Mouse (Mus musculus) urinary bladder, adult 2 months (tissue): ENCODE data around the gene Atf6. TPM values are rescaled to one million over a fixed set of nuclear protein-coding genes. Genes with fewer than 3 reads are reported as not detected.

ENCODE experiments used
- DNase-seq: peaks from one replicate; pipeline ENCODE4 v3.0.0; 2022; ENCODE audit warnings: low spot score
- polyA plus RNA-seq: library from polyadenylated mRNA; depleted of rRNA; stranded (reverse); fragments of >200 nt; gene quantifications from 2 replicates; pipeline ENCODE4 v1.2.3, GENCODE M21; 2012

The Atf6 gene
- polyA plus RNA-seq, 1 experiment: 12.6 TPM

DNA sequence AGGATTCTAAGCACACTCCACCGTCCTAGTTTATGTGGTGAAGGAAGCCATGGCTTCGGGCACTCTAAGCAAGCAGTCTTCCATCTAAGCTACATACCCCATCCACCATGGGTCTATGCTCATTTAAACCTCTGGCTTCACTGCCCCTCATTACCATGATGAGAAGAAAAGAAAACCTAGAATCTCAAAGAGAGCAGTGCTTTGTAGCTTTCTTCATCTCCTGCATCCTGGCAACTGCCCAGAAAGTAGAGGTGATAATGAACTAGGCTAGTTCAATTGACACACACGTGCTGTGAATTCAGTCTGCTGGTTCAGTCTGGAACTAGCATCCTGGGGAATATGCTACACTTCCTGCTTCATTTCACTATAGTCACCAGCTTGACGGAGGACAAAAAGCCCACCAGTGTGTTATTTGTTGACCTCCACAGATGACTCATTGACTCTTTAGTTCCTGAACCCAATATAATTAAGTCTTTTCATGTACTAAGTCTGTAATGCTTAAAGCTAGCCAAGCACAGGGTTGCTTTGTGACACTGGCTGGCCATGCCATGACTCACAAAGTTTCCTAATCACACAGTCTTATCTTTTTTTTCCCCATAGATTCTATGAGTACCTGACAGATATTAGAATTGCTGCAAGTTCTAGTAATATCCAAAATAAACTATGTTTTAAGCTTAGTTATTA, 162.5 kb downstream of the Atf6 start:
- no peak for DNase-seq

DNA sequence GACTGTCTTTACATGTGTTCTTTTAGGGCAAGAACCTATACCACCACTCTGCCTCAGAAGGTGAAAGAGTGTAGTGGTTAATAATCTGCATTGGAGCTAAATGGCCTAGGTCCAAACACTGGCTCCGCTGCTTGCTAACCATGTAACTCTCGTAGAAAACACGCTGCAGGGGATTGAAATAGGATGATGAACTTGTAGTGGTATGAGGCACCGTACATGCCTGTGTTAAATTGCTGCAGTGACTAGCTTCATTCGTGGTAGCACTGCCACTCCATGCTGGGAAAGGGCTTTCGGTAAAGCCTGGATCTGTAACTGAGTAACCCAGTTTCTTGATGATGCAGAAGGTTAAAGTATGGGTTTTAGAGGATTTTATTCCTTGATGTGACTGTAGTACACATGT, 163.5 kb downstream of the Atf6 start:
- DNase-seq: no peak

DNA sequence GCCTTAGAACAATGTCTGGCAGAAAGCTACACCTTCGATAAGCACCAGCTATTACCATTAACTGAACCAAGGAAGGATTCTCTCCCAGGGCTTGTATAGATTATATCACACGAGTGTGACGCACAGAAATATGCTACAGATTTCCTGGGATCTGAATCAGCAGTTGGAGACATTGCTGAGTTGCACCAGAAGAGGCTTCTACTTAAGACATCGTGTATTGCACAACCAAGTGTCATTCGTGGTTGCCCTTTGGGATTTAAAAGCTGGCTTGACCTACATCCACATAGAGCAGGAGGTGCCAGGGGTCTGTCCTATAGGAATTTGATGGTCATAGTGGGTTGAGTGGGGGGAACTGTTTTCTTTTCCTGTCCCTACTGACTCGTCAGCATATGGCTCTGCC, 164.6 kb downstream of the Atf6 start:
- DNase-seq: no peak

DNA sequence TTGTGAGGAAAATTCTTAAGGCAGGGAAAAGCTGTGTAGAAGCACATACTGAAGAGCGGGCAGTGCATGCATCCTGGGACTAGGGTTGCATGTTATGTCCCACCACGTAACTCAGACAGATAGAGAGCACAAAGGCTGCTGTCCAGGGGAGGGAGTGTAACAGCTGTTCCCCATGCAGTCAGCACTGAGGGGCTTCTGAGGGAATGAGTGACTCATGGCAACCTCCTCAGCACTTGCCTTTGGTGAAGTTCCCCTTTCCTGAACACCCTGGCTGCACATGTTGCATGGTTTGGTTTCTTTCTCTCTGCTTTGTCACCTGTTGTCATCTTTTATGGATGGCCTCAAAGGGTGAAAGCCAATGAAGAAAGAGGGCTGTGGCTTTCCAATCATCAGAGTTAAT, 165.3 kb downstream of the Atf6 start:
- no peak for DNase-seq

DNA sequence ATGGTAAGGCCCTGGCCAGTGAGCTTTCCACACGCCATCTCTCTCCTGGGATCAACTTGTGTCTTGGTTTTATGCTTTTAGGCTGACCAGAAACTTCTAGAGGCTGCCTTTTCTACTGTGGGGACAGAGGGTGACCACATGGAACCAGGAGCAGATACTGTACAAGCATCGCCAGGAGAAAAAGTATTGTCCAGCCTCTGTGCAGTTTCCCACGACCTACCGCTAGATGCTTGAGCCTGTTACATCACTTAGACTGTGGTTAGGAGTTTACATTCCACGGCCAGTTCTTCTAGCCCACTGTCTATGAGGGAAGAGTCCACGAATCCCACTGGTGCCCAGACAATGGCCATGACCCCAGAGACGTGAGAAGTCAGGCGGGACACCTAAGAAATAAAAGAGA, 166.0 kb downstream of the Atf6 start:
- no peak for DNase-seq

DNA sequence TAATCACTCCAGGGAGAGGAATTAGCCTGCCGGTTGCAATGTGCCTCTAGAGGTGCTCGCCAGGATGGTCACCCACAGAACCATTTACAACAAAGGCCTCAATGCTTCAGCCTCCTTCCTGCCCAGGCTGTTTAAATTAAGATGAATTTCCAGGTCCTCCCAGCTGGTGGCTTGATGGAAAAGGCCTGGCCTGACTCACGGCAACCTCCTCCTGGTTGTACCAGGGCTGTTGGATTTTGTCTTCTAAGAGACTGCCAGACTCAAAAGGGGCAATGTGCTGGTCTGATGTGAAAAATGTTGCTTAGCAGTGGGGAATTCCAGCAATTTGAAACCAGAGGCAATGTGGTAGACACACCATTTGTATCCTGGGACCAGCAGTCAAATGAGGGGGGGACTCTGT, 166.4 kb downstream of the Atf6 start:
- DNase-seq: no peak

DNA sequence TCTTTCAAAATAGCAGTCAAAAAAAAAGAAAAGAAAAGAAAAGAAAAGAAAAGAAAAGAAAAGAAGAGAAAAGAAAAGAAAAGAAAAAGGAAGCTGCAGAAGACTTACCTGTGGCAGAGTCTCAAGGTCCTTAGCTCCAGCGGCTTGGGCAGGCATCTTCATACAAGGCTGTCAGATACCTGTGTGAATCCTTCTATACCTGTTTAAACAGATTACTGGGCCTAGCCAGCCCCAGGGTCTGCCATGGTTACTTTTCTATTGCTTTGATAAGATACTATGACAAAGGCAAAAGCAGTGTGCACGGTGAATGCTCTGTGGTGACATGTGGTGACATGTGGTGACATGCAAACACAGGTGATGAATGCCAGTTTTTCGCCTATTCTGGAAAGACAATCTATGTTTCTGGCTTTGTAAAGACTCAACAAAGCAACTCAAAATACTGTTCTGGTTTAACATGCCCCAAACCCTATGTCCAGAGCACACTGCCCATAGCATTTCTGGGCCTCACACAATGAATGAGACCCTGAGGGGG, 167.0 kb downstream of the Atf6 start:
- DNase-seq: no peak

DNA sequence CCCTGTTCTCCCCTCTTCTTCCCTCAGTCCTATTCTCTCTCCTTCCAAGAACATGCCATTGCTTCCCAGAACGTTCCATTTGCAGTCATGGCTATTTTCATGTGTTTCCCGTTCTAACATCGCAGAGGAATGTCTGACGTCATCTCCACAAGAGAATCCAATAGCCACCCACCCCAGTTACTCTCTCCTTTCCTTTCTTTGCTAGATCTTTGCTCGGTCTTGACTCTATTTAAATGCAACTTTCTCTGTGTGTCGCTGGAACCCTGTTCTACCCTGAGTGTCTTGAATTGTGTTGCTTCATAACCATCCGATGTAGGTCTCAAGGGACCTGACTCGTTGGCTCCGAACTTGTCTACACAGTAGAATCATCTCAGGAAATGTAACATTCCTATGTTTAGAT, 168.0 kb downstream of the Atf6 start:
- no peak for DNase-seq

DNA sequence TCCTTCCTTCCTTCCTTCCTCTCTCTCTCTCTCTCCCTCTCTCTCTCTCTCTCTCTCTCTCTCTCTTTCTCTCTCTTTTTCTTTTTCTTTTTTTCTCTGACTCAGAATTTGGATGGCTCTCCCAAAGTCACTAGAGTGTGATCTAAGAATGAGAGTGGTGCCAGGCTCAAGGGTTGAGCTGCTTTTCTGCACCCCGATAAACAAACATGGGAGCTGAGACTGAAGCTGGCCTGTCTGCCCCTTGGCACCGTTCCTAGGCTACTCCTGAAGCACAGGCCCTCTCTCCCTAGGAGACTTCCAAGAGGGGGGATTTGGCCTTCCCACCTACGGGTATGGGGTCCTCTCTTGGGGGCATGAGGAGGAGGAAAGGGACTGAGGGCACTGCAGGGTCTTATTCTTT, 168.8 kb downstream of the Atf6 start:
- DNase-seq: no peak

DNA sequence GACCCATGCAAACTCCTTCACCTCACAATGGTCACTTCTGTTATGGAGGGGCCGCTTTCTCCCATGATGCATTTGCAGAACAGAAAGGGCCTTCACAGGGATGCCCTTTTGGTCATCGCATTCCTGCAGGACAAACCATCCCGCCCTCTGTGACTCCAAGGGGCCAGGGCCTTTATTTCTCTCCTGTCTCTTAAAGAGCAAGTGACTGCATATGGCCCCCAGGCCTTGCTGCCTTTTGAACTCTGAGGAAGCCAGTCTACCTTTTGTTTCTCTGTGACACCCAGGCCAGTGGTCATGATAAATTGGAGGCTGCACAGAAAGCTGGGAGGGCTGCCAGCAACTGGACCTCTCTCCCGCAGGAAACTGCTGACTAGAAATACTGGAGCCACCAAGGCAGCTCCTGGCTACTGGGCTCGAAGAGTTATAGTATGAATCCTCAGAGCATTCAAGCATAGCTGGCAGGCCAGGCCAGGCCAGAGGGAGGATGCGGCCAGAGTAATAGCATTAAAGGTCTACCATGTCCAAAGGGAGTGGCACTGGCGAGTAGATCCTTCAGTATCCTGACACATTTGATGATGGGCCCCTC, 169.7 kb downstream of the Atf6 start:
- DNase-seq: no peak

DNA sequence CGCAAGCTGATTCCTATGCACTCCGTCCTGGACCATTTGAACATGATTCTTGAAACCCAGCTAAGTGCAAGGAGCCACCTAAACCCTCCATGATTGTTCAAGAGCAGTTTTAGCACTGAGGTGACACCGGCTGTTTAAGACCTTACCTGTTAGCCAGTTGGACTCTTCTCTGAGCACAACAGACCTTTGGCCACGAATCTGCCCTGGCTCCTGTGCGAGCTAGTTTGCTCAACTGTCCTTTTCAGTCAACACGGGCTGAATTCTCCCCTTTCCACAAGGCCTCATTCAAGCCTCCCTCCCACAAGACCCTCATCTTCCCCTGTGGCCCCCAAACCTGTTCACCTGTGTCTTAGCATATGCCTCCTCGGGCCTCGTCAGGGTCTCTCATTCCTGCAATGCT, 170.6 kb downstream of the Atf6 start:
- DNase-seq: no peak

DNA sequence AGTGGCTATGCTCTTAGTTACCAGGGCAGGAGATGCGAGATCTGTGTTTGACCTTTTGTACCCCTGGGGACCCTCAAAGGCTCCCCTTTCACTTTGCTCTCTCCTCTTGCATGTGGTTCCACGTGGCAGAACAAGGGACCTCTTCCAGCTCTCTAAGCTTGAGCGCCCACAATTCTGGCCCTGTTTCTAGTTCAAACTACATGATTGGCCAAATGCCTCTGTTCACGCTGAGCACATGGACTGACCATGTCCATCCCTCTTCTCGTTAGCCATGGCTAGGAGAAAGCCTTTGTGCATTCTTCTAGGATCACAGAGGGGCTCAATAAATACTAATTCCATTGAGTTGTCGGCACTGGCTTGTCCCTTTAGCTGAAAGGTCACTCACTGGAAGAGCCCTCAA, 172.2 kb downstream of the Atf6 start:
- DNase-seq: no peak

DNA sequence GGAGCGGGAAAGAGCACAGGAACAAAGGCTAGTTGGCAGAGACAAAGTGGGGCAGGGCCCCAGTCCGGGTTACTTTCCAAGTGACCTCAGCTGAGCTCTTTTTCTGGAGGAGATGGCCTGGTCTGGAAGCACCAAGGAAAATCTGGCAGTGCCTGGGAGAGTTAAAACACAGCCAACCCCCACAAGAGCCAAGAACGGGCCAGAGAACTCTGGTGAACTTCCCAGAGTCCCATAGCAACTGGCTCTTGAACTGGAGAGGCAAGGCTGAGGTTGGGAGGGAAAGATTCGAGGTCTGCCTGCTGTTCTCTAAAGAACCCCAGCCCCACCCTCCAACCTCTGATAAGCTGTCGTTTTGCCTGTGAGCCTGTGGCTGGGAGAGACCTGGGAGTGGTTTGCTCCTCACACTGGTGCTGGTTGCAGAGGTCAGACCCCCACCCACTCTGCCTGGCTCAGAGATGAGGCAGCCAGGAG, 172.7 kb downstream of the Atf6 start:
- no peak for DNase-seq

DNA sequence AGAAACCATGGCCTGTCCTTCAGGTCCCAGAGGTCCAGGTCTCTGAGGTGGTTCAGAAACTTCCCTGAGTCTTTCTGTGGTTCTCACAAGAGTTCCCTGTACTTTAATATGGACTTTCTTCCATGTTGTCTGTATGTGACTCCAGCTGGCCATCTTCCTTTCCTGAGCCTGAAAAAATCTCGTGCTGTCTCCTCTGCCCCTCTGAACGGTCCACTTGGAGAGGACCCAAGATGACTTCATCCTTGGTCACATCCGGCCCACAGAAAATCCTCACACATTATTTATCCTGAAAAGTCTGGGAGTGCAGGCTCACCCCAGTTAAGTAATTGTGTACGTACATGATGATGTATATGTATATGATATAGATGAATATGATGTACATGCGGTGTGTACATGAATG, 176.3 kb downstream of the Atf6 start:
- DNase-seq: no peak

DNA sequence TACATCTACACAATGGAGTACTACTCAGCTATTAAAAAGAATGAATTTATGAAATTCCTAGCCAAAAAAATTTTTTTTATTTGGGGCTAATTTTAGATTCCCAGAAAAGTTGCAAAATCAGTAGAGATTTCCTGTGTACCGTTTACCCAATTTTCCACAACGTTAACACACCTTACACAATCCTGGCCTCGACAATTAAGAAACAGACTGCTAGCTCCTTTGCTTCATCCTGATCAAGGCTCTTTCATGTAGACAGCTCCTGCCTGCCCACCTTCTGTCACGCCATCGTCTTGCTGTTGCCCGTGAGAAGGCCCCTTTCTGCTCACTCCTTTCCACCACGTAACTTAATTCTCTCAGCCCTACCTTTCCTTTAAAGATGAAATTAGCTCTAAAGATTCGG, 177.8 kb downstream of the Atf6 start:
- no peak for DNase-seq

DNA sequence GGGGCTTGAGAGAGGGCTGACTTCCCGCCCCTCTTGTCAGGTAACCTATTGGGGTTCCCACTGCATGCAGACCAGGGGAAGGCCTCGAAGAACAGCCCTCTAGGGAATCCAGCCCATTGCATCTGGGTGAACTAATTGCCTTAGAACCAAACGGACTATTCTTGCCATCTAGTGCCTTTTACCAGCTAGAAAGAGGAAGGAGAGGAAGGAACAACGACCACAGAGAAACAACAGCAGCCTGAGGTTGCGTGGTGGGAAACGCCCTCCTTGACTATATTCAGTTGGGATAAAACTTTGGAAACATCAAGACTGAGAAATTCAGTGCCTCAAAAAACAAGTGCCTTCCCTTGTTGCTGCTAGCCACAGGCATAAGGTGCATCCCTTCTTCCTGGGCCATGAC, 183.7 kb downstream of the Atf6 start:
- DNase-seq: no peak

DNA sequence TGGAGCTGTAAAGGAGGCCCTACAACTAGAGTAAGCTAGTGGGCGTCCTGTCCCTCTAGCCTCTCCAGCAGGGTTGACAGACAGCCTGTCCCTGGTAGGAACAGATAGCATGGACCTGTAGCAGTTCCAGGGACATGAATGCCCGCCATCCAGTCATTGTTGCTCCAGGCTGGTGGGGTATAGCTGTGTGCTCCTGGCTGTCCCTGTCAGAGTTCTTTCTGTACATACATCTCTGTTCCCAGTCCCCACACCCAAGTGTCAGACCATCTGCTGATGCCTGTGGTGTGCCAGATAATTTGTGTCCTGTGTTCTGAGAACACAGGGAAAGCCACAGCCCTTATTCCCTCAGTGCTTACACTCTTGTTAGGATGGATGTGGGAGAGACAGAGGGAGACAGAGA, 187.9 kb downstream of the Atf6 start:
- no peak for DNase-seq

DNA sequence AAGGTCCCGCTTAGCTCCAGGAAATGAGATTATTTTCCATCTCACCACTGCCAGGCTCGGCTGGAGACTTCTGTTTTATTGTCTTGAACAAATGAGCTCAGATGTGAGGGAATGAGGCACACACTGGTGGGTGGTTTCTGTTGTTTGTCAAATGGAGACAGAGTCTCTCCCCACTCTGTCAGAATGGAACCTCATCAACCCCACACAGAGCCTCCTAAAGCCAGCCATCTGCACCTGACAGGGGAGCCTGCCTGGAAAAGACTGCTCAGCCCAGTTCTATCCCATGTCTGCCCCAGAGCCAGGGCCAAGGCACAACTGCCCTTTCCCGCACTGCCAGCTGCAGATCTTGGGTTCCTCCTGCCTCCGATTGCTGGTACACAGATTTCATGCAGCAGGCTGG, 188.7 kb downstream of the Atf6 start:
- no peak for DNase-seq

DNA sequence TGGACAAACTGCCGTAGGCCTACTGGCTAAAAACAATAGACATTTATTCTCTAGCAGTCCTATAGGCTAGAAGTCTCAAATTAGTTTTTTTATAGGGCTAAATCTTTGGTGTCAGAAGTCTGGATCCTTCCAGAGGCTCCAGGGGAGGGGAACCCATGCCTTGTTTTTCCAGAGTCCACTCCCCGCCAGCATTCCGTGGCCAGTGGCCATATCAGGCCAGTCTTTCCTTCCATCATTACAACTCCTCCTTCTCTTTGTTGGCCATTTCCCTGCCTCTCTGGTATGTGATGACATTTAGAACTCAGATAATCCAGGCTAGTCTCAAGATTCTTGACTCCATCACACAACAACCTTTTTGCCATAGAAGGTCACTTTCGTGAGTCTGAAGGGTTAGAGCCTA, 189.9 kb downstream of the Atf6 start:
- DNase-seq: no peak

DNA sequence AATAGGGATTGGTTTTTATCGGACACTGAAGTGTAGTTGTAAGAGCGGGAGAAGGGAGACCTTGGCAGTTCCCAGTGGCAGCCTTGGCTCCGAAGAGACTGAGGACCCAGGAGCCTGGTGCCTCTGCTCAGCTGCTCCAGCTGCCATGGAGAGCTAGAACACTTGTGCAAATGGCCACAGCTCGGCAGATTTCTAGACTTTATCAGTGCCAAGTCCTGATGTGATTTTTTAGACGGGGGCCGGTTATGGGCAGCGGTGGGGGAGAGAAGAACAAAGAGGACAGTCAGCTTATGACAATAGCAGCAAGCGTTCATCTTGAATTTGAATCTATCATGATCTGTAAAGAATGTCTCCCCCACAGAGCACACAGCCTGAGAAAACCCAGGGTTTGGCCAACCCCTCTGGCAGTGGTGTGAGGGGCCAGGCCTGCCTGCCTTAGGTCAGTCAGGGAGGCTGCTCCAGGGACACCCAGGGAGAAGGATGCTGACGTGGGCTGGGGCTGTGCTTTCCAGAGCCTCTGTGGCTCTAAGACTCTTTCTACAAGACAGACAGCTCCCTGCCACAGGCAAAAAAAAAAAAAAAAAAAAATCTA, 193.3 kb downstream of the Atf6 start:
- no peak for DNase-seq

DNA sequence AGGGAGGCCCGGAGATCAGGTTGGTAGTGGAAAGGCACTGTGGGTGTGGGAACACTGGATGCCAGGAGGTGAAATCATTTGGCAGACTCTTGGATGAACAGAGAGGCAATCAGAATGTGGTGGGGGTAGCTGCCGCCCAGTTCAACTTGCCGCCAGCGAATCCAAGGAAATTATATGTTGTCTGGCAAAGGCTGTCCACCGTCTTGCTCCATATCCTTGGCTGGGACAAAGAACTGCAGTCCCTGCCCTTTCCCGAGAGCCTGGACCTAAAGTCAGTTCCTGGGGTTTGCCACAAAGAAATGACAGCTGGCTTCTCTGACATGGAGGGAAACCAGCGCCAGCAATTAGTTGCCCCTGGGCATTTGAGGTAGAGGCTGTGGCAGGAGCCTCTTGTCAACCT, 202.4 kb downstream of the Atf6 start:
- no peak for DNase-seq

DNA sequence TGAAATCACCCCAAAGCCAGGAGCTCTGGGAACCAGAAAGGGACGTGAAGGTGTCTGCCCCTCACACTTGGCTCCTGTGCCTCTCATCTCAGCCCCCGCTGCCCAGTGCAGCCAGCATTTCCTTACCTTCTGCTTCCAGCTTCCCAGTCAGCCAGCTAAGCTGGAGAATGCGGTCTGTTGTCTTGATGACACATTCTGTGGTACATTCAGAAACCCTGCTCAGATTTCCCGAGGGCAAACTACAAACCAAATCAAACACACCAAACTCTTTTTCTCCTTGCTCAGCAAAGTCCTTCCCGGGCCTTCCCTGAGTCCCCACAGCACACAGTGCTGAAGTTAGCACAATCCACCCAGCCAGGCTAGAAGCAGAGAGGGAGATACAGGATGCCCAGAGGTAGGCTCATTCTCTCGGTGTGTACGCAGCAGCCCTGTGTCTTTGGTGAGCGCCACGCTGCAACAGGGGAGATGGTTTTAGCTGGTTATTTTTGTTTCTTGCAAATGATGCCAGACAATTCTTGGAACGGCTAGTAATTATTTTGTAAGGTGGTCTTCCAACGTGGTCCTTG, 202.9 kb downstream of the Atf6 start:
- no peak for DNase-seq

DNA sequence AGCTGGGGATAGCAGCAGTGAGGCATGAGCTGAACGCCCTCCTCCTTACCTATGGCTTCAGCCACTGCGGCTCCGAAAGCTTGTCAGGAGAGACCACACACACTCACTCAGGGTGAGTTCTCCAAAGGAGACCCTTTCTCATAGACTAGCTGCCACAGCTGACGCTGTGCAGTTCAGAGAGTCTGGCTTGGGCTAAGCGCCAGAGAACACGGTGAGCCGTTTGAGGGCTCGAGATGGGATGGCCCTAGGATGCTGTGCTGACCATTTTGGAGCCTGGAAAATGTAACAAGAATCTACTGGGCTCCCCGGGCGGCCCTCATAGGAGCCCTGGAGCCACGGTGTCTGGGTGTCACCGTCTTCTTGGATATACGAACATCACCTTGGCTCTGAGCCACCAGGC, 208.3 kb downstream of the Atf6 start:
- DNase-seq: no peak
